Mouse (Mus musculus) T-helper 2 cell (primary cell): ENCODE results near the gene Btg3.
"Not testable (repeated sequence)": the region's sequence is repeated elsewhere in the genome, so short reads cannot be mapped to it uniquely, and the experiment has no call there.

ENCODE experiments used
- in situ Hi-C: fragments of 300-600 bp; cut with MboI, MseI; formaldehyde crosslinking; loops from one replicate; pipeline ENCODE4 v1.15.1; 2025; ENCODE audit warnings: high pct_unique_total_duplicates

Btg3 gene

DNA sequence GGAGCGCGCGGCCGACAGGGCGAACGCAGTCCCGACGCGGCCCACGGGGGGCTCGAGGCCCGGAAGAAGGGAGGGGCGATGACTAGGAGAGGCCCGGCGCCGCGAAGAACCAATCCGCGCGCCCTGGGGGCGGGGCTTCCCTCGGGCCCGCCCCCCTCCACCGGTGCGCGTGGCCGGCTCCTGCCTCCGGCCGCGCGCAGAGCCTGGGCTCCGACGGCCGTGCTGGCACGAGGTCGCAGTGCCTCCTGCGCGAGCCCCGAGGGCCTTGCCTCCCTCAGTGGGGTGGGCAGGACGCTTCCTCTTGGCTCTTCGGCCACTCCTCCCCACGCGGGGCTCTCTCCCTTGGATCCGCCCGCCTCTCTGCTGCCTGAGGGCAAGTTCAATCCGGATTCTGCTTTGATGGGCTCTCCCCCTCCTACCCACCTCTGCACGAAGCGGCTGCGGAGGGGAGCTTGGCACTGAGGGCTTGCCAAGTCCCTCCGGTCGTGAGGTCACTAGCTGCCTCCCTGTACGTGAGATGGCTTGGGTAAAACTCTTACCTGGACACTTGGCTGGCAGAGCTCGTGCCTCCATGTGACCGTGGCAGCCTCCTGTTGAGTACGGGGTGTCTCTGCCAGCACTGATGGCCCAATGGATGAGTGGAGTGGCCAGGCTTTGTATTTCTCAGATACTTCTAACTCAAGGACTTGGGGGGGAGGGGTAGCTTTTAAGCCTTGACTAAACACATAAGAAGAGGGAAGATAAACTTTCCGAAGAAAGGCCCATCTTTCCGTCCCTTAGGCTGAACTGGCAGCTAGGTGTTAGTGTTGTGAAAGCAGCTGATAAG is at the start of gene Btg3:
TSS of gene Btg3 (minus strand) at position 448 of the 826 bp plus-strand sequence.
- in situ Hi-C loops = no loop called here

DNA sequence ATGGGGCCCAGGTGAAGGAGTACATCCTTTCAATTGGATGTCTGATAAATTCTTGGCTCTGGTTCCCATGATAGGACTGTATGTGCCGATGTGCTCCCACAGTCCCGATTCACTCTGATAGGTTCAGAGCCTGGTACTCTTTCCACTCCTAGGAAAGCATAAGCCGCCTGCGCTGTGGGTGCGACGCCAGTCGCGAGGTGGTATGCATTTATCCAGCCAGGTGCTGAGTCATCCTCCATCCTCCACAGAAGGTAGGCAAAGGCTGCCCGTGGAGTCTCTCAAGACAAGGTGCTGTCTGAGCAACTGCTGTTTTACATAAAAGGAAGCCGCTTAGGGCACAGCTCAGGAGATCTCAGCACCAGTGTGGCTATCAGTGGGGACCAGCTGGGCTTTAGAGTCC is 40.7 kb upstream of the Btg3 start:
- in situ Hi-C loops = no loop called here

DNA sequence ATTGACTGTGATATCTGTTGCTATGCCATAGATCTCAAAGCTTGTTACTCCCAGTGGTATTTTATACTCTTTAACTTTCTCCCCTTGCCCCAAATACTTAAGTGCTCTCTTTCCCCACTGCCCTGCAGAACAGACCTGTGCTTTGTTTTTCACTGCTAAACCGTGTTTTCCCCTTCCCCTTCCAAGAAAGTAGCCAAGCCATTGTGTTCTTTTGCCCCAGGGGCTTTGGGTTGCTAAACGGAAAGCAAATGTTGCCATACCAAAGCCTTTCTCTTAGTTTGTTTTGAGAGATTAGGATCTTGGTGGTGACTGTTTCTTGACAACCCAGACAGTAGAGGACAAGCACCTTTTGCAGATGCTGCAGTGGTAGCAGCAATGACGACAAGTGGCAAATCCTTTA is 39.5 kb upstream of the Btg3 start:
- in situ Hi-C loops = no loop called here

DNA sequence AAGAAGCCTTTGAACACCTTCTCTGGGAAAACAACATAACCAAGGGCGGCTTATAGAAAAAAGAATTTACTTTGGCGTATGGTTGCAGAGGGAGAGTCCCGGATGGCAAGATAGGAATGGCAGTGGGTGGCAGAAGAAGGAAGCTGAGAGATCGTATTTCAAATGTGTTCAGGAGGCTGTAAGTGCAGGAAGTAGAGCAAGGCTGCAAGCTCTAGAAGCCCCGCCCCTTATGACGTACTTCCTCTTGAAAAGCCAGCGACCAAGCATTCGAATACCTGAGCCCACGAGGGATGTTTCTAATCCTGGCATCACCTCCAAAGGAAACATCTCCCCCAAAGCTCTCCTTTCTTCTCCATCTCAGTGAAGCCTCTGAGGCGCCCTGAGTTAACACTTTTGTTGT is 33.0 kb upstream of the Btg3 start:
- in situ Hi-C loops = no loop called here

GRCm38 (mm10) chr16:78407855-78408254 is 30.9 kb upstream of the Btg3 start:
- in situ Hi-C loops = no loop called here

- in situ Hi-C loops = no loop called here
These were observed 29.7 kb upstream of the Btg3 start for GRCm38 (mm10) chr16:78406657-78407056.

GRCm38 (mm10) chr16:78402316-78402715 is 25.3 kb upstream of the Btg3 start:
- in situ Hi-C loops = no loop called here

GRCm38 (mm10) chr16:78399423-78399822 is 22.4 kb upstream of the Btg3 start:
- in situ Hi-C loops = no loop called here

- in situ Hi-C loops = no loop called here
These were observed 21.7 kb upstream of the Btg3 start for GRCm38 (mm10) chr16:78398734-78399133.

DNA sequence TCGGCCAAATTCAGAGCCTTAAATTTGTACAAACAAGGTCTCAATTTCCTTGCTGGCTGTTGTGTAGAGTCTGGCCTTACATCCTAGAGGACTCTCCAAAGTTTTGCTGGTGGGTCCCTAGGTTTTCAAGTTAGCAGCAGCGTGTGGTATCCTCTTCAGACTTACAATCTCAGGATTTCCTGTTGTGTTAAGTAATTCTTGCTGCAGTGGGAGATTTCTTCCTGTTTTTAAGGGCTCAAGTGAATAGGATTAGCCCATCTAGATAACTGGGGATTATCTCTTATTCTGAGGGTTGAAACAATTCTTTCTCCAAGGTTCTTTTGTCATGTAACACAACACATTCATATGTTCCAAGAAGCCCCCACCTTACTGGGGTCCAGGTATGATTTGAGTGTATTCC is 14.4 kb upstream of the Btg3 start:
- in situ Hi-C loops = no loop called here

DNA sequence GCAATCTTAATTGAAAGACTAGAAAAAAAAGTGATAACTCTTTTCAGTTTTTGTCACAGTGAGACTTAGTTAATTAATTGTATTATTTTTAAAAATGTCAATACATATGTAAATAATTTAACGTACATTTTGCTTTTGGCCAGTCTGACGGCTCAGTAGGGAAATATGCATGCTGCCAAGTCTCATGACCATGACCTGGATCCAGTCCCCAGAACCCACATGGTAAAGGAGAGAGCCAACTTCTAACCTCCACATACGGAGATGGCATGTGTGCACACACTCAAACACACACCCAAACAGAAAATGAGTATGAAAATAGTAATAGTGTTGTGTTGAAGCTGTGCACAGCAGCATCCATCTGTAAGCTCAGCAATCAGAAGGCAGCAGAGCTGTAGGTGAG is 13.0 kb upstream of the Btg3 start:
- in situ Hi-C loops = no loop called here

DNA sequence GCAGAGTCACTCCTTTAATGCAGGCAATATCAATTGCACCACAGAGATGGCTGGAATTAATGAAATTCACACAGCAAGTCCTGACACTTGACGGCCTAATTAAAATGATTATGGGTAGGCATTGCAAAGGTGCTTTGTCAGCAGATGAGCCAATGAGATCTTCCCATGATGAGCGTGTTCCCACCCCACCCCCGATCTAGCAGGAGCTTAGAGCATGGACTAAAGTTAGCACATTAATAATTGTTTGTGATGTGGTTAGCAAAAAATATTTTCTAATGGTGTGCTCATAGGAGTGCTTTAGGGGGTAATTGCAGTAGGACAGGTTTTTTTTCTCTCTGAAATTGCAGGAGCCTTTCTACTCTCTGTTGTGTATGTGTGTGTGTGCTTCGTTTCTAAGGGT is 12.1 kb upstream of the Btg3 start:
- in situ Hi-C loops = no loop called here

DNA sequence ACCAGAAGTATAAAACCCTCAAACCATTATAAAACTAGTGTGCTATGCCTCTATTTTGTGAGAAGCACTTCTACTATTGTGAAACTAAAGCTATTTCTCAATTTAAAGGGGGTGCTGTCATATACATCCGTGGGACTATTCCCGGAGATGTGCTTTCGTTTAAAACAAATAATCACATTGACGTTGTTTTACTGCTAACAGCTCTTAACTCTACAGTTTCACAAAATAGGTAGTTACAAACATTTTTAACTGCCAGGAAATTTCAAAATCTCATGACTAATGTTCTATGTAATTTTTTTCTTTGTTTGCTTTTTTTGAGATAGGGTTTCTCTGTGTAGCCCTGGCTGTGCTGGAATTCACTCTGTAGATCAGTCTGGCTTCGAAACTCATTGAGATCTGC is 1.5 kb upstream of the Btg3 start:
- in situ Hi-C loops = no loop called here

- in situ Hi-C loops = no loop called here
These were observed 936 bp downstream of the Btg3 start for GRCm38 (mm10) chr16:78375821-78376691.

DNA sequence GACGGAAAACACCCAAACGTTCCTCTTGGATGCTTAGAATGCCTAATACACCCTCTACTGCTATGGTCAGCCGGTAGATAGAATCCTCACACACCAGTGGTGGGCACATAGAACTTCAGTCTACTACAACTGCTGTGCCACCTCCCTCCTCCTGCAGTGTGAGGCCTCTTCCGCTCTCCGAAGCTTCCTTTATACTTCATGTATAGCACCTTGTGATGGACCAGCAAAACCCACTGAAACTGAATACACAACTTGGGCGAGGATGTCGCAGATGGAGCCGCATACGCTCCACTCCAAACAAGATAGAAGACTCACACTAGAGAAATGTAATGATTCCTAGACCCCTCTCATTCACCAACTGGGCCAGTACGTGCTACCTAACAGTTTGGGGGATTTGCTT is 1.8 kb downstream of the Btg3 start:
- in situ Hi-C loops = no loop called here

GRCm38 (mm10) chr16:78373743-78374142 is 3.2 kb downstream of the Btg3 start:
- in situ Hi-C loops = no loop called here

GRCm38 (mm10) chr16:78372786-78373185 is 4.2 kb downstream of the Btg3 start:
- in situ Hi-C loops = no loop called here

GRCm38 (mm10) chr16:78371491-78372046 is 5.4 kb downstream of the Btg3 start:
- in situ Hi-C loops = no loop called here

DNA sequence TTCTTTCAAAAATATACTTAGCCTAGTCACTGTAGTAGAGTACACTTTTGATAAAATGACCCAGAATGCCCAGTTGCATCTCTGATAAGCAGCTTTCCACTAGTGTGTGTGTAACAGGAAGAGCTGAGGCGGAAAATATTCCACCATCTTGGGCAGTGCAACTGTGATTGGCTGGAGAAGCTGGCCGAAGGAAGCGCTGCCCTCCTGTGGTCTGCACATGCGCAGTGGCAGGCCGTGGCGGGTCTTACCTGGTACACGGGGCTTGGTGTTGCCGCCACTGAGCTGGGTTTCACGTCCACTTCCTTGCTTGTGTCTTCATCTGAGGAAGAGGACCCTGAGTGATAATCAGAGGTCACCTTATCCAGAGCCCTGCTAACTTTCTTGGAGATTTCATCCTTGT is 12.4 kb downstream of the Btg3 start:
- in situ Hi-C loops = not testable (repeated sequence)

DNA sequence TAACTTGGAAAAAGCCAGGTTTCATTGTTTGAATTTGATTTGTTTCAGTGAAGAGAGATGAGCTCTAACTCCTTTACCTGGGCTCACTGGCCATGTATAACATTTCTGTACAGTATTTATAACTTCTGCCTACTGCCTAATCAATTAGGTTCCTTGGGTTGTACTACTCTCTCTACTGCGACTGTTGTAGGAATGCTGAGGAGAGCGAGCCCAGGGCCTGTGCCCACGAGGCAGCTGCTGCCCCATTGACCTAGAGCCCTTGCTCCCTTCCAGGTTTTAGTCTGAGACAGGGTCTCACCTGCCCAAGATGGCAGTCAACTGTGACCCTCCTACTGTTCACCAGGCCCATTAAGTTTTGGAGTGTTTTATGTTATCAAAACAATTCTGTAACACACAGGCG is 15.5 kb downstream of the Btg3 start:
- in situ Hi-C loops = no loop called here

DNA sequence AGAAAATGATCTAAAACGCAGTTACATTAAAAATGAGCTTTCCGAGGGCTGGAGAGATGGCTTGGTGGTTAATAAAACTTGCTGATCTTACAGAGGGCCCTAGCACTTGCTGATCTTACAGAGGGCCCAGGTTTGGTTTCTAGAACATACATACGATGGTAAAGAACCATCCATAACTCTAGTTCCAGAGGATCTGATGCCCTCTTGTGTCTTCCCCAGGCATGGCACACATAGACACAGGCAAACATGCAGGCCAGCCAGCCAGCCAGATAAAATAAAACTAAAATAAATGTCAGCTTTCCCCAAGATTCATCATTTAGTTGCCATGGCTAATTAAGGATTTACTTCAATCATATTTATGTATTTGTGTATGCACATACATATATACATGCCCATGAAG is 19.2 kb downstream of the Btg3 start:
- in situ Hi-C loops = no loop called here

GRCm38 (mm10) chr16:78347328-78347926 is 29.6 kb downstream of the Btg3 start:
- in situ Hi-C loops = no loop called here
